Mouse (Mus musculus) myocyte (in vitro differentiated cells): ENCODE data around the gene Slit3. TPM values are rescaled to one million over a fixed set of nuclear protein-coding genes. Genes with fewer than 3 reads are reported as not detected.

ENCODE experiments used
- H3K27me3 ChIP-seq: one replicate; pipeline ENCODE4 v1.6.1; 2011; ENCODE audit not compliant: control insufficient read depth, insufficient read depth, insufficient read length
- H3K36me3 ChIP-seq: one replicate; pipeline ENCODE4 v1.6.1; 2011; ENCODE audit not compliant: control insufficient read depth, insufficient read depth
- H3K4me2 ChIP-seq: one replicate; pipeline ENCODE4 v1.6.1; 2011; ENCODE audit warnings: low read depth, control low read depth
- H3K4me3 ChIP-seq: one replicate; pipeline ENCODE4 v1.5.1; 2011; ENCODE audit warnings: mild to moderate bottlenecking, control low read depth, moderate library complexity
- H3K79me2 ChIP-seq: one replicate; pipeline ENCODE4 v1.6.1; 2011; ENCODE audit not compliant: control insufficient read depth, insufficient read depth
- H3ac ChIP-seq: one replicate; pipeline ENCODE4 v1.6.1; 2011; ENCODE audit not compliant: control insufficient read depth, insufficient read length
- CEBPB ChIP-seq: IDR thresholded peaks from 2 replicates; pipeline ENCODE4 v1.6.1; 2011; ENCODE audit warnings: mild to moderate bottlenecking, moderate library complexity; ENCODE audit not compliant: poor library complexity, insufficient read depth, severe bottlenecking
- E2F4 ChIP-seq: IDR thresholded peaks from one replicate; pipeline ENCODE4 v1.6.1; 2011; ENCODE audit warnings: mild to moderate bottlenecking, control low read depth, moderate library complexity; ENCODE audit not compliant: insufficient read depth
- MAX ChIP-seq: IDR thresholded peaks from one replicate; pipeline ENCODE4 v1.6.1; 2011; ENCODE audit warnings: low read depth, mild to moderate bottlenecking, control low read depth
- MYOD1 ChIP-seq, 3 experiments: IDR thresholded peaks; one replicate each; pipeline ENCODE4 v1.6.1; 2011; ENCODE audit warnings: control low read depth in 2 of 3, low read depth in 2 of 3, mild to moderate bottlenecking in 2 of 3, moderate library complexity in 1 of 3; ENCODE audit not compliant: insufficient read length in 2 of 3, control insufficient read depth in 1 of 3
- MYOG ChIP-seq, 3 experiments: IDR thresholded peaks; one replicate each; pipeline ENCODE4 v1.6.1; 2011; ENCODE audit warnings: control low read depth in 2 of 3, low read depth in 2 of 3, mild to moderate bottlenecking in 2 of 3; ENCODE audit not compliant: insufficient read length in 2 of 3, control insufficient read depth in 1 of 3, insufficient read depth in 1 of 3
- POLR2A ChIP-seq: IDR thresholded peaks from one replicate; pipeline ENCODE4 v1.6.1; 2011; ENCODE audit warnings: low read depth, mild to moderate bottlenecking, control low read depth, moderate library complexity; ENCODE audit not compliant: insufficient read length
- POLR2AphosphoS2 ChIP-seq: IDR thresholded peaks from one replicate; pipeline ENCODE4 v1.6.1; 2011; ENCODE audit warnings: low read depth, control low read depth; ENCODE audit not compliant: insufficient read length
- REST ChIP-seq: IDR thresholded peaks from one replicate; pipeline ENCODE4 v1.6.1; 2011; ENCODE audit warnings: mild to moderate bottlenecking, control low read depth, moderate library complexity; ENCODE audit not compliant: insufficient read depth, insufficient read length
- SRF ChIP-seq: IDR thresholded peaks from one replicate; pipeline ENCODE4 v1.6.1; 2011; ENCODE audit warnings: low read depth; ENCODE audit not compliant: control insufficient read depth, insufficient read length
- TCF12 ChIP-seq: IDR thresholded peaks from one replicate; pipeline ENCODE4 v1.6.1; 2011; ENCODE audit warnings: mild to moderate bottlenecking, control low read depth; ENCODE audit not compliant: poor library complexity, insufficient read depth, severe bottlenecking
- TCF3 ChIP-seq: IDR thresholded peaks from one replicate; pipeline ENCODE4 v1.6.1; 2011; ENCODE audit warnings: low read depth, control low read depth; ENCODE audit not compliant: insufficient read length
- USF1 ChIP-seq: IDR thresholded peaks from one replicate; pipeline ENCODE4 v1.6.1; 2011; ENCODE audit warnings: low read depth, mild to moderate bottlenecking, control low read depth, moderate library complexity
- polyA plus RNA-seq: library from polyadenylated mRNA; unstranded; fragments of >200 nt; fragmentation: generic; extraction: Trizol; gene quantifications from one replicate; pipeline ENCODE4 v1.2.1, GENCODE M21; 2012; ENCODE audit warnings: missing spikeins

The Slit3 gene
- polyA plus RNA-seq, 1 experiment, result not detected

DNA sequence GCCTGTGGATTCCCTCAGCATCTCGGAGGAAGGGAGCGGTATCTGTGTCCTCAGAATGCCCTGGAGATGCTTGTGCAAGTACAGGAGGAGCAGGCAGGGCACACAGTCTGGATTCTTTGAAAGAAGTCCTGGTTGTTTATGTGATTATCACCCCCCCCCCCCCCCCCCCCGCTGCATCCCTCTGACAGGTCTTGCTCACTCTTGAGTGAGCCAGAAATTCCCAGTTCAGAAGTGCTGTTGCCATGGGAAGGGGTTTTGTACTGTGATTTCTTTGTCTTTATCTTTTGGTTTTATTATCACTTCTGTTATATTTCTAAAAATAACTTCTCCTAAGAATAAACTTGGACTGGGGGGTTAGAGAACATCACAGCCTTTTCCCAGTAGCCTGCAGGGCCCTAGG lies 199.5 kb downstream of the Slit3 start:
- TF ChIP-seq MYOG (IDR thresholded peaks at IDR 0.05; ENCODE audit: control insufficient read depth in 1 of 3, insufficient read depth in 1 of 3, insufficient read length in 2 of 3, low read depth in 2 of 3) (no peak), CEBPB (no peak), REST (no peak), TCF3 (no peak), TCF12 (no peak), SRF (no peak), USF1 (no peak), MYOD1 (IDR thresholded peaks at IDR 0.05; ENCODE audit: control insufficient read depth in 1 of 3, insufficient read length in 2 of 3, low read depth in 2 of 3) (no peak), POLR2A (no peak), E2F4 (no peak), POLR2AphosphoS2 (no peak), MAX (no peak)
- H3K4me2 ChIP-seq, result no peak overlapping the region
- no peaks in the 10 kb centered on the region for H3K79me2 ChIP-seq

DNA sequence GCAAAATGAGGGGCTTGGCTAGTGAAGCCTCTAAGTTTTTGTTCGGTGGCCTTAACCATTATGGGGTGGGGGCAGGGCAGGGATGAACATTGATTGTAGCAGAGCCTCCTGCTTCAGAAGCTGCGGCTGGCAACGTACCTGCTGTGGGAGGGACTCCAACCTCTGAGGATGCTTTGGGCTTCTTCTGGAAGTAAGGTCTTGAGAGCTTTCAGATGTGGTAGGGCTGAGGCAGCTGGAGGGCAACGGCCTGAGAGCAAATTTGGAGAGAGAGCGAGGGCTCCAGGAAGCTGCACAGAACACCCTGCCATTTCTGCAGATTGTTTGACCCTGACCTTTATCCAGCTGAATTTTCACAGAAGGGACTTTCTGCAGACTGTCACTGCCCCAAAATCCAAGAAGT lies 203.4 kb downstream of the Slit3 start:
- Histone ChIP-seq H3K4me2 (no peak overlapping the region), H3K36me3 (no peaks in the 10 kb centered on the region)
- TF ChIP-seq E2F4, result no peak
- no peak for TF ChIP-seq TCF12
- TF ChIP-seq POLR2AphosphoS2, result no peak
- no peak for TF ChIP-seq POLR2A
- TF ChIP-seq TCF3, result no peak
- TF ChIP-seq MAX, result no peak
- no peak for TF ChIP-seq USF1
- TF ChIP-seq REST, result no peak
- no peak for TF ChIP-seq MYOD1 (IDR thresholded peaks at IDR 0.05; ENCODE audit: control insufficient read depth in 1 of 3, insufficient read length in 2 of 3, low read depth in 2 of 3)
- TF ChIP-seq SRF, result no peak

More for the DNA sequence above, 199.5 kb downstream of the Slit3 start:
- Histone ChIP-seq H3K4me3 (no peak overlapping the region), H3ac (no peak overlapping the region), H3K36me3 (no peaks in the 10 kb centered on the region), H3K27me3 (no peaks in the 10 kb centered on the region)

DNA sequence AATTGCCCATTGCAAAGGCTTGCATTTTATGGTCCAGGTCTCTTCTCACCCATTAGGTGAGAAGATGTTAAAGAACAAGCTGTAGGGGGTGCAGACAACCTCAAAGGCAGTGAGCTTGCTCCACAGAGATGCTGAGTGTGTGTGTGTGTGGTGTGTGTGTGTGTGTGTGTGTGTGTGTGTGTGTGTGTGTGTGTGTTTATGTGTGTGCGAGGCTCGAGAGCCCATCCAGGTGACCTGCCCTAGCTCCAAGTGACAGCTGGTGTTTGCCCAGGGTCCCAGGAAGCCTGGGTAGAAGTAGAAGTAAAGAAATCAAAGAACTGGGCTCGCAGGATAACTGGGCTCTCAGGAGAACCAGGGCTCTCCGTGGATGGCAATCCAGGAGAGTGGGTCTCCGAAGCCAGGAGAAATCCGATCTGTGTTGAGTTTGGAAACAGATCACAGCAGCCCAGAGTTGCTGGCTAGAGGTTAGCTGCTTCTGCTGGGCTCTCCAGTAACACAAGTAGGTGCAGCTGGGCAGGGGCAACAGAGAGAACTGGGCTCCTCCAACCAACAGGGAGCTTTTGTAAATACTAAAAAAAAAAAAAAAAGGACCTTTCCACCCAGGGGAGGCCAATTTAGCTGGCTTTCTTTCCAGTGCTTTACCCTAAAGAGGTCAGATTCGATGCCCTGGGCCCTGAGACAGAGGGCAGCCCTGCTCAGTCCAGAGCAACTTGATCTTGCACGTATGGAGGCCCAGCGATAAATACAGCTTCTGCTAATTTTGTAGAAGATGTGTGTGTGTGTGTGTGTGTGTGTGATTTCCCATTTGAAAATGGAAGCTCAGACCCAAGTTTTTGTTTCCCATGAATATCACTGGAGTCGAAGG lies 204.3 kb downstream of the Slit3 start:
- Histone ChIP-seq H3K79me2 (no peaks in the 10 kb centered on the region), H3K36me3 (no peaks in the 10 kb centered on the region), H3K4me3 (no peak overlapping the region), H3K27me3 (no peaks in the 10 kb centered on the region), H3ac (no peak overlapping the region), H3K4me2 (no peak overlapping the region)
- no peak for TF ChIP-seq MYOD1 (IDR thresholded peaks at IDR 0.05; ENCODE audit: control insufficient read depth in 1 of 3, insufficient read length in 2 of 3, low read depth in 2 of 3)

More for the DNA sequence above, 203.4 kb downstream of the Slit3 start:
- no peak overlapping the region for H3ac ChIP-seq
- H3K27me3 ChIP-seq, result no peaks in the 10 kb centered on the region
- H3K79me2 ChIP-seq, result no peaks in the 10 kb centered on the region
- no peak overlapping the region for H3K4me3 ChIP-seq

DNA sequence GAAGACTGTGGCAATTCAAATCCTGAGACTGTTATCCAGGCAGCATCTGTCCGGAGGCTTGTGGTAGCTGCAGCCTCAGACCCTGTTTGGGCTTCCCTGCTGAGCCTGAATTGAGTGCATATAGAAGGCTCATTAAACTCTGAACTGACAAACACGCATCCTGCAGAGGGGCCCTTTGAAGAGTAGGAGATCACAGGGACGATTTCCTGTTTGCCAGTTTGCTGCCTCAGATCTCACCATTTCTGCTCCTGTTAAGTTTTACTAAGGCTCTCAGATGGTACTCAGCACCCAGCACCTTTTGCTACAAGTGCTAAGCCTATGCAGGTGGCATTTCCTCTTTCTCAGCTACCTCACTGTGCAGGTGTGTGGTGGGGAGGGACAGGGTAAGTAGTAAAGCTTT lies 205.3 kb downstream of the Slit3 start:
- H3K4me2 ChIP-seq, result no peak overlapping the region
- no peaks in the 10 kb centered on the region for H3K79me2 ChIP-seq
- no peak overlapping the region for H3K4me3 ChIP-seq
- no peaks in the 10 kb centered on the region for H3K36me3 ChIP-seq
- no peaks in the 10 kb centered on the region for H3K27me3 ChIP-seq
- H3ac ChIP-seq, result no peak overlapping the region
- TF ChIP-seq POLR2A (no peak), CEBPB (no peak), REST (no peak), MYOG (IDR thresholded peaks at IDR 0.05; ENCODE audit: control insufficient read depth in 1 of 3, insufficient read depth in 1 of 3, insufficient read length in 2 of 3, low read depth in 2 of 3) (no peak)

DNA sequence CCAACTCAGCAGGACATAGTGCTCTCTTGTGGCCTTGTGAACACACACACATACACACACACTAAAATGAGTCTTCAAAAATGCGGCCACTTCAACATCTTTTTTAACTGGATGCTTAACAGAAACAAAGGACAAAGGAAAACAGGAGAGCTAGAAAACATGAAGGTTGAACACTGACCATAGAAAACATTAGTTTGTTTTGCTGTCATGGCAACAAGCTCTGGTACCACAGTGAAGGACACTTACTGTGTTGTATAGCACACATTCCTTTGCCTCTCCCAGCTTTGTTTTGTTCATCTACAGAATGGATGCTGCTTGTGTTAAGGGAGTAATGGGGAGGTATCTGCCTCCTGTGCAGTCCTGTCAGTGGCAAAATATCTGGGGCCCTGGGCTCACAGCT lies 206.9 kb downstream of the Slit3 start:
- TF ChIP-seq CEBPB (no peak), SRF (no peak), TCF3 (no peak), REST (no peak), POLR2AphosphoS2 (no peak), MYOG (IDR thresholded peaks at IDR 0.05; ENCODE audit: control insufficient read depth in 1 of 3, insufficient read depth in 1 of 3, insufficient read length in 2 of 3, low read depth in 2 of 3) (no peak), E2F4 (no peak), POLR2A (no peak), MAX (no peak), TCF12 (no peak), MYOD1 (IDR thresholded peaks at IDR 0.05; ENCODE audit: control insufficient read depth in 1 of 3, insufficient read length in 2 of 3, low read depth in 2 of 3) (no peak), USF1 (no peak)
- Histone ChIP-seq H3K79me2 (no peaks in the 10 kb centered on the region), H3K36me3 (no peaks in the 10 kb centered on the region), H3K27me3 (no peaks in the 10 kb centered on the region), H3K4me3 (no peak overlapping the region), H3K4me2 (no peak overlapping the region), H3ac (no peak overlapping the region)
